Mouse (Mus musculus) midbrain, embryonic 15.5 days (tissue): ENCODE measurements around the gene Rbms3. TPM values are rescaled to one million over a fixed set of nuclear protein-coding genes. Genes with fewer than 3 reads are reported as not detected.

Experiments
- ATAC-seq: fragments of 200-750 bp; cut with Nextera tagmentation; replicated peaks from 2 replicates; pipeline ENCODE4 v1.8.0; 2017; ENCODE audit warnings: moderate TSS enrichment
- H3K27ac ChIP-seq: fragments of 300-500 bp; sonication (generic); 2 replicates; pipeline ENCODE4 v1.5.1; 2015; ENCODE audit warnings: mild to moderate bottlenecking, inconsistent platforms
- H3K27me3 ChIP-seq: fragments of 300-500 bp; sonication (generic); replicated peaks from 2 replicates; pipeline ENCODE4 v1.6.1; 2015; ENCODE audit warnings: inconsistent platforms
- H3K36me3 ChIP-seq: fragments of 300-500 bp; sonication (generic); replicated peaks from 2 replicates; pipeline ENCODE4 v1.6.1; 2015; ENCODE audit warnings: inconsistent platforms
- H3K4me1 ChIP-seq: fragments of 300-500 bp; sonication (generic); 2 replicates; pipeline ENCODE4 v1.6.1; 2015; ENCODE audit warnings: inconsistent platforms
- H3K4me2 ChIP-seq: fragments of 300-500 bp; sonication (generic); 2 replicates; pipeline ENCODE4 v1.6.1; 2015; ENCODE audit warnings: inconsistent platforms, mild to moderate bottlenecking, moderate library complexity
- H3K4me3 ChIP-seq: fragments of 300-500 bp; sonication (generic); 2 replicates; pipeline ENCODE4 v1.5.1; 2015; ENCODE audit warnings: mild to moderate bottlenecking, inconsistent platforms
- H3K9ac ChIP-seq: fragments of 300-500 bp; sonication (generic); 2 replicates; pipeline ENCODE4 v1.6.1; 2015; ENCODE audit warnings: mild to moderate bottlenecking, inconsistent platforms
- H3K9me3 ChIP-seq: fragments of 300-500 bp; sonication (generic); 2 replicates; pipeline ENCODE4 v1.6.1; 2016; ENCODE audit warnings: inconsistent platforms
- WGBS: fragments of 180-500 bp; shearing (Covaris S2); methylation state at CpG from one replicate; pipeline ENCODE4 v1.1.7; 2015; ENCODE audit warnings: mixed read lengths; 5-methylcytosine and 5-hydroxymethylcytosine counted together
- polyA plus RNA-seq: library from polyadenylated mRNA; unstranded; fragments of >200 nt; fragmentation: Nextera tagmentation; extraction: Ambion mirVana; gene quantifications from 2 replicates; pipeline ENCODE4 v1.2.1, GENCODE M21; 2015

Gene Rbms3
- polyA plus RNA-seq, 1 experiment from 2014 or later = 51.9 TPM

GRCm38 (mm10) chr9:116872346-116872745 lies 757.4 kb downstream of the Rbms3 start:
- Histone ChIP-seq H3K36me3 (no peaks in the 10 kb centered on the region), H3K4me1 (no peaks in the 10 kb centered on the region), H3K27me3 (no peaks in the 10 kb centered on the region), H3K4me2 (no peak overlapping the region), H3K4me3 (no peak overlapping the region), H3K27ac (no peak overlapping the region), H3K9ac (no peak overlapping the region), H3K9me3 (no peaks in the 10 kb centered on the region)
- 90% methylated on average over 6 of the region's 6 CpGs for WGBS
- ATAC-seq = no peak

- no peak overlapping the region for H3K4me2 ChIP-seq
- H3K27ac ChIP-seq = no peak overlapping the region
- H3K9ac ChIP-seq = no peak overlapping the region
- 90% methylated on average over 5 of the region's 5 CpGs for WGBS
- H3K27me3 ChIP-seq = no peaks in the 10 kb centered on the region
- H3K36me3 ChIP-seq = no peaks in the 10 kb centered on the region
- no peaks in the 10 kb centered on the region for H3K4me1 ChIP-seq
- no peak for ATAC-seq
- no peaks in the 10 kb centered on the region for H3K9me3 ChIP-seq
- no peak overlapping the region for H3K4me3 ChIP-seq
These were observed 758.1 kb downstream of the Rbms3 start for GRCm38 (mm10) chr9:116871576-116871975.

- no peaks in the 10 kb centered on the region for H3K27me3 ChIP-seq
- 90% methylated on average over 7 of the region's 7 CpGs for WGBS
These were observed 763.7 kb downstream of the Rbms3 start for GRCm38 (mm10) chr9:116866060-116866459.

GRCm38 (mm10) chr9:116863626-116864025 lies 766.1 kb downstream of the Rbms3 start:
- Histone ChIP-seq H3K9me3 (no peaks in the 10 kb centered on the region), H3K36me3 (no peaks in the 10 kb centered on the region), H3K9ac (no peak overlapping the region), H3K27ac (0 out of 2 replicates have a peak overlapping the region, but pooled peaks have one; percentile 4), H3K4me2 (no peak overlapping the region), H3K4me1 (0 out of 2 replicates have a peak, but pooled peaks cover 4% of the 10 kb centered on the region), H3K27me3 (no peaks in the 10 kb centered on the region), H3K4me3 (no peak overlapping the region)
- ATAC-seq = no peak
- 64% methylated on average over 4 of the region's 4 CpGs for WGBS

More at GRCm38 (mm10) chr9:116866060-116866459, 763.7 kb downstream of the Rbms3 start:
- no peak overlapping the region for H3K9ac ChIP-seq
- H3K9me3 ChIP-seq = no peaks in the 10 kb centered on the region
- H3K4me2 ChIP-seq = no peak overlapping the region
- H3K27ac ChIP-seq = no peak overlapping the region
- ATAC-seq = no peak
- no peak overlapping the region for H3K4me3 ChIP-seq
- H3K4me1 ChIP-seq = 0 out of 2 replicates have a peak, but pooled peaks cover 4% of the 10 kb centered on the region
- H3K36me3 ChIP-seq = no peaks in the 10 kb centered on the region

- Histone ChIP-seq H3K4me1 (0 out of 2 replicates have a peak, but pooled peaks cover 4% of the 10 kb centered on the region), H3K27me3 (no peaks in the 10 kb centered on the region), H3K4me2 (no peak overlapping the region), H3K27ac (no peak overlapping the region), H3K36me3 (no peaks in the 10 kb centered on the region), H3K4me3 (no peak overlapping the region), H3K9me3 (no peaks in the 10 kb centered on the region), H3K9ac (no peak overlapping the region)
- no peak for ATAC-seq
- WGBS = 92% methylated on average over 3 of the region's 3 CpGs
These were observed 767.4 kb downstream of the Rbms3 start for GRCm38 (mm10) chr9:116862341-116862740.

DNA sequence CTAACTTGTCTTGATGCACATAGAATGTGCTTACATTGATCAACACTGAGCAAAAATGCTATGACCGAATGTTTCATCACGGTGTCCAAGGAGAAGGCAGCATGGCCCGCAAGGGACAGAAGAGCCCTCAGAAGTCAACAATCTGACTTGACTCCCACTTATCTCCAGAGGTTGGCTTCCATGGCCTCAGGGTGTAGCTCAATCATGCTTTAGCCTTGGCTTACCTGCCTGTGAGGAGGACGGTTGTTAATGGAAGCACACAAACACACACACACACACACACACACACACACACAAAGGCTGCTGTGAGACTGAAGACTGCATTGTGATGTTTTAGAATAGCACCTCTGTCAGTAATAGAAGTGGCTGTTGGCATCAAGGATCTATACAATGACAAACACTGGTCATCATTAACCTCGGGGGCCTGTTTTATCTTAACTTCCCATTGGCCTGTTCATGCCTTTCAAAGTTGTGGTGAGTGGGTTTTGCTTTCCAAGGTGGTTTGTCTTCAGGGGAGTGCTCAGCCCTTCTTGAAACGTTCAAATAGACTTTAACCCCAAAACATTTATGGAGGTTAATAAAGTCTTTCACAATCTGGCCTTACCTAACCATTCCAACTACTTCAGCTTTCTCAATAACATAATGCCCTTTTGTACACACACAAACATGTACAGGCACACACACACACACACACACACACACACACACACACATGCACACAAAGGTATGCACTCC lies 771.7 kb downstream of the Rbms3 start:
- no peak overlapping the region for H3K4me3 ChIP-seq
- no peak overlapping the region for H3K4me2 ChIP-seq
- no peaks in the 10 kb centered on the region for H3K36me3 ChIP-seq
- no peak overlapping the region for H3K9ac ChIP-seq
- no peak for ATAC-seq
- peaks cover 7% of the 10 kb centered on the region; the same call in 1 of the 2 replicates for H3K4me1 ChIP-seq
- no peaks in the 10 kb centered on the region for H3K27me3 ChIP-seq
- 94% methylated on average over 6 of the region's 6 CpGs for WGBS
- no peaks in the 10 kb centered on the region for H3K9me3 ChIP-seq
- no peak overlapping the region for H3K27ac ChIP-seq

DNA sequence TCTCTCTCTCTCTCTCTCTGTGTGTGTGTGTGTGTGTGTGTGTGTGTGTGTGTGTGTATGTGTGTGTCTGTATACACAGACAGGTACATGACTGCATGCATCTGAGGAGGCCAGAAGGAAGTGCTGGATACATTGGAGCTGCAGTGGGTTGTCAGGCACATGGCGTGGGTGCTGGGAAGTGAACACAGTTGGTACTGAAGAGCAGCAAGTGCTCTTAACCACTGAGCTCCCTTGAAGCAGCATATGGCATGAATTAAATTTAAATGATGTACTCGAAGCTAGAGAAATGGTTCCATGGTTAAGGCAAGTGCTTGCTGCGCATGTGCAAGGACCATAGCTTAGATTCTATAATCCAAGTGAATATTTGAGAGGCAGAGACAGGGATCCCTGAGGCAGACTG lies 772.6 kb downstream of the Rbms3 start:
- no peak overlapping the region for H3K27ac ChIP-seq
- H3K4me2 ChIP-seq = no peak overlapping the region
- no peak overlapping the region for H3K4me3 ChIP-seq
- peaks cover 7% of the 10 kb centered on the region; the same call in 1 of the 2 replicates for H3K4me1 ChIP-seq
- no peaks in the 10 kb centered on the region for H3K36me3 ChIP-seq
- H3K27me3 ChIP-seq = no peaks in the 10 kb centered on the region
- no peaks in the 10 kb centered on the region for H3K9me3 ChIP-seq
- WGBS = 81% methylated on average over 3 of the region's 3 CpGs
- H3K9ac ChIP-seq = no peak overlapping the region
- ATAC-seq = no peak

DNA sequence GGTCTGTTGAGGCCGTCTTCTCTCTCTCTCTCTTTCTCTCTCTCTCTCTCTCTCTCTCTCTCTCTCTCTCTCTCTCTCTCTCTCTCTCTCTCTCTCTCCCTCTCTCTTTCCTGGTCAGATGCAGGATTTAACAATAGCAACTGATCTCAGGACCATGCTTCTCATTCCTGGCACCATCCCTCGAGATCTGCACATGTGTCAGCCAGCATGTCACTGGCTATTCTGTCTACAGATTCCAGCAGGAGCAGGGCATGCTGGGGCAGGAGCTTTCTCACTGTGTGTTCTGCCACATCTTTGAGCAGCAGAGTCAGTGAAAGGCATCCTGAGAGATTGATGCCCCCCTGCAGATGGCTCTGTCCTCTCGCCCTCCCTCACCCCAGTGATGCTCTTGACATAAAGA lies 774.0 kb downstream of the Rbms3 start:
- 39% methylated on average over 3 of the region's 3 CpGs for WGBS
- H3K27ac ChIP-seq = no peak overlapping the region
- ATAC-seq = no peak

DNA sequence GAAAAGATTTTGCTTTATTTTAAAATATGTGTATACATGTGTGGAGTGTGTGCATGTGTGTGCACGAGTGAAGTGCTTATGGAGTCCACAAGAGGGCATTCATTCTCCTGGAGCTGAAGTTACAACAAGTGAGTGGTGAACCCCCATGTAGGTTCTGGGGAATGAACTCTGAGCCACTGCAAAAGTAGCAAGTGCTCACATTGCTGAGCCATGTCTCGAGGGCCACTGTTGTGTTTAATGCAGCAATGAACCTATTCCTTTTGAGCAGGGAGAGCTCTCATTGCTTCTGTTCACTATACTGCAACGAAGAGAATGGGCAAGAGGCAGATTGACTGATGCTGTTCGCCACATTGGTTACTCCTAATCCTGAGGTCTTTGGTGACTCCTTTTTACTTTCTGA lies 780.8 kb downstream of the Rbms3 start:
- no peaks in the 10 kb centered on the region for H3K4me1 ChIP-seq
- no peak for ATAC-seq
- no peaks in the 10 kb centered on the region for H3K36me3 ChIP-seq
- no peak overlapping the region for H3K4me3 ChIP-seq
- no peak overlapping the region for H3K4me2 ChIP-seq
- no peaks in the 10 kb centered on the region for H3K9me3 ChIP-seq
- no peak overlapping the region for H3K9ac ChIP-seq
- WGBS = 93% methylated on average over 4 of the region's 4 CpGs
- H3K27ac ChIP-seq = no peak overlapping the region
- H3K27me3 ChIP-seq = no peaks in the 10 kb centered on the region

More for the DNA sequence above, 774.0 kb downstream of the Rbms3 start:
- no peaks in the 10 kb centered on the region for H3K36me3 ChIP-seq
- H3K9ac ChIP-seq = no peak overlapping the region
- no peak overlapping the region for H3K4me3 ChIP-seq
- no peaks in the 10 kb centered on the region for H3K9me3 ChIP-seq
- no peak overlapping the region for H3K4me2 ChIP-seq
- peaks cover 7% of the 10 kb centered on the region; the same call in 1 of the 2 replicates for H3K4me1 ChIP-seq
- no peaks in the 10 kb centered on the region for H3K27me3 ChIP-seq

- Histone ChIP-seq H3K27ac (no peak overlapping the region), H3K4me3 (no peak overlapping the region), H3K4me1 (no peaks in the 10 kb centered on the region), H3K4me2 (no peak overlapping the region), H3K27me3 (no peaks in the 10 kb centered on the region), H3K36me3 (no peaks in the 10 kb centered on the region), H3K9ac (no peak overlapping the region), H3K9me3 (no peaks in the 10 kb centered on the region)
- 85% methylated on average over 10 of the region's 10 CpGs for WGBS
- no peak for ATAC-seq
These were observed 781.5 kb downstream of the Rbms3 start for GRCm38 (mm10) chr9:116848166-116848565.

DNA sequence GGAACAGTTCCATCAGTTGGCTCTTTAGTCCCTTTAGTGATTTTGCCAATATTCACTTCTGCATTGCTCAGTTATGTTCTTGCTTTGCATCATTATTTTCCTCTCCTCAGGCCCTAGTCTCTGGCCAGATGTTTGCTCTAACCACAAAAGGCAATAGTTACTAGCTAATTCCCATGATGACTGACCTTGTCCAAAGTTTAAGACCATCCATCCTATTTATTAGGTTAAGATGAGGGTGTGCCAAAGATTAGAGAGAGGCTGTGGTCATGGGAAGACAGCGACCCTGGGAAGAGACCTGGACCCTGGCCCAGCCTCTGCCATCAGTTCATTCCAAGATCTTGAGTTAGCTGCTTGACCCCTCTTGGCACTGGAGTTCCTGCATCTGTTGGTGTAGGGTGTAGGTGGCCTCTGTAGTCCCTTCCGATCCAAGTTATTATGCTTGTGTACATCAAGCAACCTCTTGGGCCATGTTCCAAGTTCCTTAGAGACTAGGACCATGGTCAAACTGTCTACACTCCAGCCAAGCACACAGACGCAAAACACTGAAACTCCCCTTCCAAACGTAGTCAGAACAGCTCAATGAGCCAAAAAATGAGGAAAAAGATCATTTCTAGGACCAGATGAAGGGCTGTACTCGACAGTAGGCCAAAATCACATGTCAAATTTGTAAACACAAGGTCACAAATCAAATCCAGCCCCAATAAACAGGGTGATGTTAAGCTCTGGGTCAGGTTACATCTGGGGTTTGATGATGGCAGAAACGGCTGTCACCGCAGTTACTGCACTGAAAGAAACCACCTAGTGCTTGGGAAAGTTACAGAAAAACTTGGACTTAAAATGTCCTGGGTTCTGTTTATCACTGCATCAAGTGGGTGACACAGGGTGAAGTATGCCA lies 782.2 kb downstream of the Rbms3 start:
- Histone ChIP-seq H3K4me2 (no peak overlapping the region), H3K36me3 (no peaks in the 10 kb centered on the region), H3K4me3 (no peak overlapping the region), H3K9me3 (no peaks in the 10 kb centered on the region), H3K4me1 (no peaks in the 10 kb centered on the region), H3K27me3 (no peaks in the 10 kb centered on the region), H3K9ac (no peak overlapping the region), H3K27ac (no peak overlapping the region)
- no peak for ATAC-seq
- whole genome bisulfite sequencing = 85% methylated on average over 7 of the region's 7 CpGs

GRCm38 (mm10) chr9:116834949-116835348 lies 794.8 kb downstream of the Rbms3 start:
- no peaks in the 10 kb centered on the region for H3K4me1 ChIP-seq
- H3K36me3 ChIP-seq = no peaks in the 10 kb centered on the region
- no peak overlapping the region for H3K4me2 ChIP-seq
- H3K9me3 ChIP-seq = no peaks in the 10 kb centered on the region
- no peak overlapping the region for H3K27ac ChIP-seq
- H3K27me3 ChIP-seq = no peaks in the 10 kb centered on the region
- 47% methylated on average over 8 of the region's 8 CpGs for WGBS
- no peak for ATAC-seq
- no peak overlapping the region for H3K9ac ChIP-seq
- no peak overlapping the region for H3K4me3 ChIP-seq
